Mouse (Mus musculus) midbrain, embryonic 11.5 days (tissue): ENCODE data around the gene Ttc1. TPM values are rescaled to one million over a fixed set of nuclear protein-coding genes. Genes with fewer than 3 reads are reported as not detected.

Source experiments
- ATAC-seq: fragments of 200-750 bp; cut with Nextera tagmentation; 2 replicates; pipeline ENCODE4 v1.8.0; 2017; ENCODE audit warnings: moderate TSS enrichment, moderate library complexity; ENCODE audit not compliant: low FRiP score
- DNase-seq: peaks from one replicate; pipeline ENCODE4 v3.0.0; 2015; ENCODE audit warnings: low spot score; ENCODE audit errors: missing footprints
- H3K27ac ChIP-seq: fragments of 300-500 bp; sonication (generic); 2 replicates; pipeline ENCODE4 v1.5.1; 2014; ENCODE audit warnings: low read depth, low read length
- H3K27me3 ChIP-seq: fragments of 300-500 bp; sonication (generic); 2 replicates; pipeline ENCODE4 v1.6.1; 2014; ENCODE audit warnings: mild to moderate bottlenecking, low read length, moderate library complexity, mixed read lengths; ENCODE audit not compliant: control insufficient read depth, insufficient read depth
- H3K36me3 ChIP-seq: fragments of 300-500 bp; sonication (generic); 2 replicates; pipeline ENCODE4 v1.6.1; 2014; ENCODE audit warnings: mild to moderate bottlenecking, low read length, moderate library complexity, mixed read lengths; ENCODE audit not compliant: control insufficient read depth, insufficient read depth
- H3K4me1 ChIP-seq: fragments of 300-500 bp; sonication (generic); 2 replicates; pipeline ENCODE4 v1.6.1; 2014; ENCODE audit warnings: low read length; ENCODE audit not compliant: control insufficient read depth, insufficient read depth
- H3K4me2 ChIP-seq: fragments of 300-500 bp; sonication (generic); 2 replicates; pipeline ENCODE4 v1.6.1; 2014; ENCODE audit warnings: mild to moderate bottlenecking, moderate library complexity
- H3K4me3 ChIP-seq: fragments of 300-500 bp; sonication (generic); 2 replicates; pipeline ENCODE4 v1.5.1; 2014; ENCODE audit warnings: low read depth, low read length
- H3K9ac ChIP-seq: fragments of 300-500 bp; sonication (generic); 2 replicates; pipeline ENCODE4 v1.6.1; 2014; ENCODE audit warnings: low read length
- H3K9me3 ChIP-seq: fragments of 300-500 bp; sonication (generic); 2 replicates; pipeline ENCODE4 v1.6.1; 2016; ENCODE audit warnings: low read length; ENCODE audit not compliant: control insufficient read depth
- WGBS: fragments of 180-500 bp; shearing (Covaris S2); extraction: QIAGEN DNeasy Blood & Tissue Kit; methylation state at CpG from one replicate; pipeline ENCODE4 v1.1.7; 2014; 5-methylcytosine and 5-hydroxymethylcytosine counted together
- polyA plus RNA-seq: library from polyadenylated mRNA; unstranded; fragments of >200 nt; fragmentation: Nextera tagmentation; extraction: Ambion mirVana; gene quantifications from 2 replicates; pipeline ENCODE4 v1.2.1, GENCODE M21; 2014

Gene Ttc1
- polyA plus RNA-seq, 1 experiment from 2014 or later: 87.0 TPM

DNA sequence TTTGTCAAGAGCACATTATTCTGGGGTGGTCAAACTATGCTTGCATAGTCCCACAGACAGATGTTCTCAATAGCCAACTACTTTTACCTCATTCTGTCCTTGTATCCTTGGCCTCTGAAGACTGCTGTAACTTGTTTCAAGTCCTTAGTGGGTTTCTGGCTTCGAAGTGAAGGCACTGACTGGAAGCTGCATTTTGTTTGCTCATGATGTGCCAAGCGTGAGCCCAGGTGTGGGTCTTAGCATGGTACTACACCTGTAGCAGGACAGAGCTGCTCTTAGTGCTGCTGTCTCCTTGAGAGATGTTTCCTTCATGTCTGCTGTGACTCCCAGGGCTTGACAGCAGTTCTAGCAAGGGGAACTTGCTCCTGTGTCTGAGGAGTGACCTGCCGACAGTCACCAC is 24.4 kb downstream of the Ttc1 start:
- Histone ChIP-seq H3K4me2 (no peak overlapping the region), H3K9me3 (no peaks in the 10 kb centered on the region), H3K27me3 (no peaks in the 10 kb centered on the region), H3K4me1 (no peaks in the 10 kb centered on the region), H3K9ac (no peak overlapping the region), H3K36me3 (0 out of 2 replicates have a peak, but pooled peaks cover 3% of the 10 kb centered on the region), H3K27ac (no peak overlapping the region), H3K4me3 (no peak overlapping the region)
- DNase-seq (peak; percentile 72), ATAC-seq (no peak)
- WGBS: 89% methylated on average over 3 of the region's 3 CpGs

DNA sequence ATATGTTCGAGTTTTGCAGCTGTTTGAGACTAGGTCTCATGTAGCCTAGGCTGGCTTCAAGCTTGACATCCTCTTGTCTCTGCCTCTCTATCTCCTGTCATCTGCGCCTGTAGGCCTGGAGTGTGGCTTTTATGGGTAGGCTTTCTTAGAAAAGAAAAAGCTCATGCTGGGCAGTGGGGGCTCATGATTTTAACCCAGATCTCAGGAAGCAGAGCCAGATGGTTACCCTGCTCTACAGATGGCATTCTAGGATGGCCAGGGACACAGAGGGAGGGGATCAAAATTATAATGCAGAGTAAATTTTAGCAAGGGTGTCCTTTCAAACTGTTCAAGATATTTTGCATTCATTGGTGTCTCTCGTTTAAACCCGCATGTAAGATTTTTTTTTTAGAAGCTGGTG is 35.6 kb downstream of the Ttc1 start:
- H3K36me3 ChIP-seq: no peaks in the 10 kb centered on the region
- H3K27me3 ChIP-seq: no peaks in the 10 kb centered on the region
- H3K27ac ChIP-seq: no peak overlapping the region
- 92% methylated on average over 4 of the region's 4 CpGs for WGBS
- H3K4me1 ChIP-seq: no peaks in the 10 kb centered on the region
- no peak overlapping the region for H3K9ac ChIP-seq
- no peaks in the 10 kb centered on the region for H3K9me3 ChIP-seq
- no peak overlapping the region for H3K4me2 ChIP-seq
- ATAC-seq: no peak
- no peak for DNase-seq
- H3K4me3 ChIP-seq: no peak overlapping the region

DNA sequence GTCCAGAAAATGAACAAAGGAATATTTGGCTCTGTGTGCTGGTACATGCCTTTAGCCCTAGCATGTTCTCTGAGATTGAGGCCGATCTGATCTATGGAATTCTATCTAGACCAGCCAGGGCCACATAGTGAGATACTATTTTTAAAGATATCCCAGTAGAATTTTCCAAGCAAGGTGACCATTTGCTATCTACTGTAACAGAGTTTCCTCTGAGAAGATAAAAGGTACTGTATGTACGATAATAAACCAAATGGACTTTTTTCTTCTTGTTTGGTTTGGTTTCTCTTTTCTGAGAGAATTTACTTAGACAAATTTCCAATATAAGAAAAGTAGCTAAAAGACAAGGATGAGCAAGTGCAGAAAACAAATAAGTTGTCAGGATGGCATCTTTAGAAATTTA is 39.4 kb downstream of the Ttc1 start:
- Histone ChIP-seq H3K9ac (no peak overlapping the region), H3K27me3 (no peaks in the 10 kb centered on the region), H3K4me1 (no peaks in the 10 kb centered on the region), H3K9me3 (no peaks in the 10 kb centered on the region), H3K4me2 (no peak overlapping the region), H3K4me3 (no peak overlapping the region), H3K27ac (no peak overlapping the region), H3K36me3 (peaks cover 8% of the 10 kb centered on the region)
- DNase-seq: no peak
- no peak for ATAC-seq
- 95% methylated on average over 2 of the region's 2 CpGs for WGBS

DNA sequence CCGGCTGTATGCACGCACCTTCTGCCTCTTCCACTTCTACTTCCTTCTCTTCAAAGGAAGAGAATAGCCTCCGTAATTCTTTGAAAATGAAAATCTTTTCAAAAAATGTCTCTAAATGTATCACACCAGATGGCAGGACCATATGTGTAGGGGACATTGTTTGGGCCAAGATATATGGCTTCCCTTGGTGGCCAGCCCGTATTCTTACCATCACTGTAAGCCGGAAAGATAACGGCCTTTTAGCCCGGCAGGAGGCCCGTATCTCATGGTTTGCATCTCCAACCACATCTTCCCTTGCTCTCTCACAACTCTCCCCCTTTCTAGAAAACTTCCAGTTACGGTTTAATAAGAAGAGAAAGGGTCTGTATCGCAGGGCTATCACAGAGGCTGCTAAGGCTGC is 42.1 kb downstream of the Ttc1 start:
- no peak overlapping the region for H3K9ac ChIP-seq
- H3K9me3 ChIP-seq: no peaks in the 10 kb centered on the region
- ATAC-seq (no peak), DNase-seq (no peak)
- H3K4me1 ChIP-seq: no peaks in the 10 kb centered on the region
- H3K4me2 ChIP-seq: no peak overlapping the region
- H3K36me3 ChIP-seq: peaks cover 8% of the 10 kb centered on the region
- no peak overlapping the region for H3K4me3 ChIP-seq
- H3K27me3 ChIP-seq: no peaks in the 10 kb centered on the region
- no peak overlapping the region for H3K27ac ChIP-seq
- WGBS: 94% methylated on average over 10 of the region's 10 CpGs

DNA sequence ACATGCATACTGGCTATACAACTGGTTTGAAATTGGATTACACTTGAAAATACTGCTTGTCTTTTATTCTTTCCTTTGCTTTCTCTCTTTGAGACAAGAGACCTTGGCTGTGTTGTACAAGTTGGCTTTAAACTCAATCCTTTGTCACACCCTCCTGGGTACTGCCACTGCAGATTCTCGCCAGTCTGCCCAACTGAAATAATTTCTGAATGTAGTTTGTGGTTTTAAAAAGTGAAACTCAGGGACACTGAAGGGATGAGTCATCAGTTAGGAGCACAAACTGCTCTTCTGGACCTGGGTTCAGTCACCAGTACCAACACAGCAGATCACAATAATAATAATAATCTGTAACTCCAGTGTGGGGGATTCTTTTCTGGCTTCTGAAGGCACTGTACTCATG is 44.3 kb downstream of the Ttc1 start:
- ATAC-seq: no peak
- DNase-seq: no peak
- H3K36me3 ChIP-seq: peaks cover 8% of the 10 kb centered on the region

DNA sequence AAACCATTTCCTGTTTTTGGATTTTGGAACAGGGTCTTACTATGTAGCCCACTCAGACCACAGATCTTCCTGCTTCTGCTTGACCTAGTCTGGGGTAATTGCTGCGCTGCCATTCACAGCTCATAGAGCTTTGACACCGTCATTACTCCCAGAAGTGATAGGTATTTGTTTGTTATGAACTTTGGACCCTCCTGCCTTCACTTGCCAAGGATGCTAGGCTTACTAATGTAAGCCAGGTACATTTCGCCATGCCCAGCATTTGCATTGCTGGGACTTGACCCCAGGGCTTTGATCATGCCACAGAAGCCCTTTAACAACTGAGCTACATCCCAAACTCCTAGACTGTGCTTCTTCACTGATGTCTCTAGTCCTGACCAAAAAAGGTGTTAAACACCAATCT is 47.5 kb downstream of the Ttc1 start:
- Histone ChIP-seq H3K4me1 (no peaks in the 10 kb centered on the region), H3K4me2 (no peak overlapping the region), H3K9ac (no peak overlapping the region), H3K9me3 (no peaks in the 10 kb centered on the region), H3K27me3 (no peaks in the 10 kb centered on the region), H3K4me3 (no peak overlapping the region), H3K36me3 (0 out of 2 replicates have a peak, but pooled peaks cover 2% of the 10 kb centered on the region), H3K27ac (no peak overlapping the region)
- DNase-seq: no peak
- ATAC-seq: no peak
- 99% methylated on average over 3 of the region's 3 CpGs for WGBS

More for the DNA sequence above, 44.3 kb downstream of the Ttc1 start:
- Histone ChIP-seq H3K9ac (no peak overlapping the region), H3K4me2 (no peak overlapping the region), H3K27me3 (no peaks in the 10 kb centered on the region), H3K9me3 (no peaks in the 10 kb centered on the region), H3K4me3 (no peak overlapping the region), H3K4me1 (no peaks in the 10 kb centered on the region), H3K27ac (no peak overlapping the region)
- WGBS: 91% methylated on average over 1 of the region's 1 CpGs

- H3K9ac ChIP-seq: no peak overlapping the region
- H3K36me3 ChIP-seq: no peaks in the 10 kb centered on the region; the same call in 1 of the 2 replicates
- 94% methylated on average over 5 of the region's 5 CpGs for WGBS
- DNase-seq: no peak
- H3K9me3 ChIP-seq: no peaks in the 10 kb centered on the region
- no peak overlapping the region for H3K4me2 ChIP-seq
- no peak for ATAC-seq
- no peak overlapping the region for H3K4me3 ChIP-seq
- no peak overlapping the region for H3K27ac ChIP-seq
- no peaks in the 10 kb centered on the region for H3K27me3 ChIP-seq
- no peaks in the 10 kb centered on the region for H3K4me1 ChIP-seq
Observed at GRCm38 (mm10) chr11:43698621-43699020, 49.2 kb downstream of the Ttc1 start.

GRCm38 (mm10) chr11:43696623-43697022 is 51.2 kb downstream of the Ttc1 start:
- Histone ChIP-seq H3K9me3 (no peaks in the 10 kb centered on the region), H3K27ac (no peak overlapping the region), H3K36me3 (no peaks in the 10 kb centered on the region; the same call in 1 of the 2 replicates), H3K27me3 (no peaks in the 10 kb centered on the region), H3K4me2 (no peak overlapping the region), H3K4me1 (no peaks in the 10 kb centered on the region), H3K4me3 (no peak overlapping the region), H3K9ac (no peak overlapping the region)
- DNase-seq (no peak), ATAC-seq (no peak)
- 82% methylated on average over 4 of the region's 4 CpGs for WGBS

GRCm38 (mm10) chr11:43688850-43689249 is 59.0 kb downstream of the Ttc1 start:
- peak; percentile 39 for DNase-seq
- WGBS: 86% methylated on average over 1 of the region's 1 CpGs
- peaks cover under 1% of the 10 kb centered on the region for H3K4me1 ChIP-seq
- no peak overlapping the region for H3K9ac ChIP-seq
- no peaks in the 10 kb centered on the region for H3K9me3 ChIP-seq
- no peak overlapping the region for H3K4me3 ChIP-seq
- no peaks in the 10 kb centered on the region for H3K27me3 ChIP-seq
- H3K27ac ChIP-seq: no peak overlapping the region
- H3K36me3 ChIP-seq: peaks cover 7% of the 10 kb centered on the region; the same call in 1 of the 2 replicates
- no peak for ATAC-seq
- no peak overlapping the region for H3K4me2 ChIP-seq
